Mouse (Mus musculus) myocyte (in vitro differentiated cells): ENCODE data around the gene Amt. TPM values are rescaled to one million over a fixed set of nuclear protein-coding genes. Genes with fewer than 3 reads are reported as not detected.
A peak's percentile ranks its signal among the peaks of the same experiment; 100 is the strongest.
"Not testable (repeated sequence)": the region's sequence is repeated elsewhere in the genome, so short reads cannot be mapped to it uniquely, and the experiment has no call there.

Source experiments
- H3K27me3 ChIP-seq: one replicate; pipeline ENCODE4 v1.6.1; 2011; ENCODE audit not compliant: control insufficient read depth, insufficient read depth, insufficient read length
- H3K36me3 ChIP-seq: one replicate; pipeline ENCODE4 v1.6.1; 2011; ENCODE audit not compliant: control insufficient read depth, insufficient read depth
- H3K4me2 ChIP-seq: one replicate; pipeline ENCODE4 v1.6.1; 2011; ENCODE audit warnings: low read depth, control low read depth
- H3K4me3 ChIP-seq: one replicate; pipeline ENCODE4 v1.5.1; 2011; ENCODE audit warnings: mild to moderate bottlenecking, control low read depth, moderate library complexity
- H3K79me2 ChIP-seq: one replicate; pipeline ENCODE4 v1.6.1; 2011; ENCODE audit not compliant: control insufficient read depth, insufficient read depth
- H3ac ChIP-seq: one replicate; pipeline ENCODE4 v1.6.1; 2011; ENCODE audit not compliant: control insufficient read depth, insufficient read length
- CEBPB ChIP-seq: IDR thresholded peaks from 2 replicates; pipeline ENCODE4 v1.6.1; 2011; ENCODE audit warnings: mild to moderate bottlenecking, moderate library complexity; ENCODE audit not compliant: poor library complexity, insufficient read depth, severe bottlenecking
- E2F4 ChIP-seq: IDR thresholded peaks from one replicate; pipeline ENCODE4 v1.6.1; 2011; ENCODE audit warnings: mild to moderate bottlenecking, control low read depth, moderate library complexity; ENCODE audit not compliant: insufficient read depth
- MAX ChIP-seq: IDR thresholded peaks from one replicate; pipeline ENCODE4 v1.6.1; 2011; ENCODE audit warnings: low read depth, mild to moderate bottlenecking, control low read depth
- MYOD1 ChIP-seq, 3 experiments: IDR thresholded peaks; one replicate each; pipeline ENCODE4 v1.6.1; 2011; ENCODE audit warnings: control low read depth in 2 of 3, low read depth in 2 of 3, mild to moderate bottlenecking in 2 of 3, moderate library complexity in 1 of 3; ENCODE audit not compliant: insufficient read length in 2 of 3, control insufficient read depth in 1 of 3
- MYOG ChIP-seq, 3 experiments: IDR thresholded peaks; one replicate each; pipeline ENCODE4 v1.6.1; 2011; ENCODE audit warnings: control low read depth in 2 of 3, low read depth in 2 of 3, mild to moderate bottlenecking in 2 of 3; ENCODE audit not compliant: insufficient read length in 2 of 3, control insufficient read depth in 1 of 3, insufficient read depth in 1 of 3
- POLR2A ChIP-seq: IDR thresholded peaks from one replicate; pipeline ENCODE4 v1.6.1; 2011; ENCODE audit warnings: low read depth, mild to moderate bottlenecking, control low read depth, moderate library complexity; ENCODE audit not compliant: insufficient read length
- POLR2AphosphoS2 ChIP-seq: IDR thresholded peaks from one replicate; pipeline ENCODE4 v1.6.1; 2011; ENCODE audit warnings: low read depth, control low read depth; ENCODE audit not compliant: insufficient read length
- REST ChIP-seq: IDR thresholded peaks from one replicate; pipeline ENCODE4 v1.6.1; 2011; ENCODE audit warnings: mild to moderate bottlenecking, control low read depth, moderate library complexity; ENCODE audit not compliant: insufficient read depth, insufficient read length
- SRF ChIP-seq: IDR thresholded peaks from one replicate; pipeline ENCODE4 v1.6.1; 2011; ENCODE audit warnings: low read depth; ENCODE audit not compliant: control insufficient read depth, insufficient read length
- TCF12 ChIP-seq: IDR thresholded peaks from one replicate; pipeline ENCODE4 v1.6.1; 2011; ENCODE audit warnings: mild to moderate bottlenecking, control low read depth; ENCODE audit not compliant: poor library complexity, insufficient read depth, severe bottlenecking
- TCF3 ChIP-seq: IDR thresholded peaks from one replicate; pipeline ENCODE4 v1.6.1; 2011; ENCODE audit warnings: low read depth, control low read depth; ENCODE audit not compliant: insufficient read length
- USF1 ChIP-seq: IDR thresholded peaks from one replicate; pipeline ENCODE4 v1.6.1; 2011; ENCODE audit warnings: low read depth, mild to moderate bottlenecking, control low read depth, moderate library complexity
- polyA plus RNA-seq: library from polyadenylated mRNA; unstranded; fragments of >200 nt; fragmentation: generic; extraction: Trizol; gene quantifications from one replicate; pipeline ENCODE4 v1.2.1, GENCODE M21; 2012; ENCODE audit warnings: missing spikeins

Gene Amt
- polyA plus RNA-seq, 1 experiment = 2.1 TPM

DNA sequence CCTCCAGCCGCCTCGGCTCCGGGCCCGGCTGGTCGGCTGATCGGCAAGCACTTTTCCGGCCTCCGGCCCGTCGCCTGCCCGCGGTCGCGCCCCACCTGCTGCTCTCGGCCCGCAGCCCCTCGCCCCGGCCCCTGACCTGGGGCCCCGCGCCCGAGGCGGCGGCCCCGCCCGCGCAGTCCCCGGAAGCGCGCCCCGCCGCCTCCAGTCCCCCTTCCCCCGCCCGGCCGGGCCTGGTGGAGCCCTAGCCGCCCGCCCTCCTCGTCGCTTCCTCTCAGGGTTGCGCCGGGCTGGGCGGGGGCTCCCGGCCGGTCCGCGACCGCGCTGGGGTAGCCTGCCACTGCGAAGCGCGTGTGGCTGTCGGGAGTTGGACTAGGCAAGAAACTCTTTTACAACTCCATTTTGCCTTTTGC, 9.9 kb downstream of the Amt start:
- Histone ChIP-seq H3ac (peak overlapping the region; percentile 95), H3K27me3 (no peaks in the 10 kb centered on the region), H3K79me2 (peaks cover 60% of the 10 kb centered on the region), H3K4me2 (peak overlapping the region; percentile 89), H3K36me3 (no peaks in the 10 kb centered on the region), H3K4me3 (peak overlapping the region; percentile 85)
- TF ChIP-seq MAX (no peak), E2F4 (peak; percentile 5), POLR2A (peak; percentile 26)

DNA sequence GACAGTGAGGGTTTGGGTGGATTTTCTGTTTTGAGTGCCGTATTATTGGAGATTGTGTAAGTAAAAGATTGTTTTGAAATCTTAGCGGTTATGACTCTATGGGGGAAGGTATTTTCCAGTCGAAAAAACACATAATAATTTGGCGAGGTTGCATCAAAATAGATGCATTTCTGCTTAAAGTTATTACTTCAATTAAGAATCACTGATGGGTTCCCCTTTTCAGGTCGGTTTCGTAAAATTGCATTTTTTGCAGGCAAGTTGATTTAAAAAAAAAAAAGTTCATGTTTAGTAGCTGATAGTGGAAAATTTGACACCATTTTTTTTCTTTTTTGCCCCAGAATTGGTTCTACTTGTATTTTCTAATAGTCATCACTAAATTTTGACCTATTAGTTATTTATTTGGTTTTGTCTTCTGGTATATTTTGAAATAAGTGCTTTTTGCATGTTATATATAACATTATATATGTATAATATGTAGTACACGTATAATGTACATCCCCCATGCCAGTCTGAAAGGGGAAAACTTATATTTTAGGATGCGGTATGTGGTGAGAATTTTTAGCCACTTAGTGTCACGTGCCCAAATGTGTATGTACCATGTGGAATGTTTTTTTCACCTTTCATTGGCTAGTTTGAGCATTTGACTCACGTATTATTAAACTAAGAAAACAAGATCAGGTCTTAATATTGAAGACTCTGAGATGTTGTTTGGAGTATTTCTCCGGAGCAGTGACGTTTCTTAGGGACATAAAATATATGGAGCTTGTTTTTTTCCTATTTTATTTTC, 10.6 kb downstream of the Amt start:
- H3K36me3 ChIP-seq = no peaks in the 10 kb centered on the region
- TF ChIP-seq USF1 (peak; percentile 90), REST (no peak)
- H3K4me2 ChIP-seq = peak overlapping the region; percentile 89
- peaks cover 66% of the 10 kb centered on the region for H3K79me2 ChIP-seq
- H3K4me3 ChIP-seq = peak overlapping the region; percentile 85
- peak overlapping the region; percentile 95 for H3ac ChIP-seq
- H3K27me3 ChIP-seq = no peaks in the 10 kb centered on the region

DNA sequence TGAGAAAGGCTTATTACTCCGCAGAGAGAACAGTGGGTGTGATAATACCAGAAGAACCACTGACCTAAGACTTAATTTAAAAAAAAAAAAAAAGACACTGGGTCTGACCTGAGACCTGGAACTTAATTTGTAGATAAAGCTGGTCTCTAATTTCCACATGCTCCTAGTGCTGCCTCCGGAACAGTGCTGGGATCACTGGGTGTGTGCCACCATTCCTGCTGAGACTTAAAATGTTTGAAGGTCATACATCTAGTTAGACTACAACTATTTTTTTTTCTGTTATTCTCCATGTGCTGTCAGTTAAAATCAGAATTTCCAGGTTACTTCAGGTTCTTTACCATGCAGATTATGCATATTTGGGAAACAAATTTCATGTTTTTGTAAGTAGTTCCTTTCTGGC, 11.5 kb downstream of the Amt start:
- Histone ChIP-seq H3K79me2 (peaks cover 76% of the 10 kb centered on the region), H3K27me3 (no peaks in the 10 kb centered on the region), H3K4me2 (peak overlapping the region; percentile 89), H3ac (no peak overlapping the region), H3K4me3 (peak overlapping the region; percentile 85), H3K36me3 (no peaks in the 10 kb centered on the region)
- no peak for TF ChIP-seq POLR2A
- TF ChIP-seq USF1 = no peak
- no peak for TF ChIP-seq MYOD1 (IDR thresholded peaks at IDR 0.05; ENCODE audit: control insufficient read depth in 1 of 3, insufficient read length in 2 of 3, low read depth in 2 of 3)
- TF ChIP-seq REST = no peak
- no peak for TF ChIP-seq SRF
- no peak for TF ChIP-seq MYOG (IDR thresholded peaks at IDR 0.05; ENCODE audit: control insufficient read depth in 1 of 3, insufficient read depth in 1 of 3, insufficient read length in 2 of 3, low read depth in 2 of 3)
- no peak for TF ChIP-seq POLR2AphosphoS2
- no peak for TF ChIP-seq E2F4
- no peak for TF ChIP-seq TCF12
- TF ChIP-seq CEBPB = no peak
- no peak for TF ChIP-seq MAX

DNA sequence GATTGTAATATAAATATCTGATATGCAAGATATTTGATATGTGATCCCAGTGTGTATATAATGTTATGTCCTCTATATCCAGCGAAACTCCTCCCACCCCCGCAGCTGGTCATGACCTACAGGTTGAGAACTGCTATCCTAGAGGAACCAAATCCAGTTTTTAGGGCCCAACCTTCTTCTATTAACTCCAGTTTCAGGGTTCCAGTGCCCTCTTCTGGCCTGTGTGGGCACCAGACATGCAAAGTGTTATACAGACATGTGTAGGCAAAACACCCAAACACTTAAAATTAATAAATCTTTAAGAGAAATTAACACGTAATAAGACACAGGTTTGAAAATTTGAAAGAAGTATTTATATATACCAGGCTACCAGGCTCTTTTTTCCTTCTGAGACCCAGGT, 20.9 kb downstream of the Amt start:
- Histone ChIP-seq H3K4me3 (no peak overlapping the region), H3K79me2 (peaks cover 100% of the 10 kb centered on the region), H3K27me3 (no peaks in the 10 kb centered on the region), H3K36me3 (peaks cover 23% of the 10 kb centered on the region), H3K4me2 (no peak overlapping the region), H3ac (no peak overlapping the region)
- no peak for TF ChIP-seq MYOG (IDR thresholded peaks at IDR 0.05; ENCODE audit: control insufficient read depth in 1 of 3, insufficient read depth in 1 of 3, insufficient read length in 2 of 3, low read depth in 2 of 3)
- no peak for TF ChIP-seq MYOD1 (IDR thresholded peaks at IDR 0.05; ENCODE audit: control insufficient read depth in 1 of 3, insufficient read length in 2 of 3, low read depth in 2 of 3)
- TF ChIP-seq TCF3 = no peak
- no peak for TF ChIP-seq MAX
- TF ChIP-seq POLR2A = no peak
- TF ChIP-seq E2F4 = no peak
- no peak for TF ChIP-seq TCF12
- TF ChIP-seq REST = no peak
- TF ChIP-seq USF1 = no peak
- no peak for TF ChIP-seq SRF
- TF ChIP-seq CEBPB = no peak
- no peak for TF ChIP-seq POLR2AphosphoS2

DNA sequence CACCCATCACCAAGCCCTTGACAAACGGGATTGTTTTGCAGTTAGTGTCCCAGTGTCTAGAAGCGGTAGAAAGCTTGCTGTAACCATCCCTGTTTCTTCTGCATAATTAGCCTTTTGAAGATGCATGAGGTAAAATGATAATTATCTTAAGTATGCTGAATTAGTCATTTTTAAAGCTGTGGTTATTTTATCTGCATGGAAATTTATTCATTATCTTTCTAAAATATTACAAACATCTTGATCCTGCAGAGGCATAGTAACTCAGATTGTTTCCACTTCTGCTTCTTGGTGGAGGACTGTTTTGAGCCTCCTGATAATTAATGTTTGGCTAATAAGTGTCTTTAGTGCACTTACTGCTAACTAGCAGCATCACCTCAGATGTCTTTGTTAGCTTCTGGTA, 21.8 kb downstream of the Amt start:
- H3ac ChIP-seq = no peak overlapping the region
- no peaks in the 10 kb centered on the region for H3K27me3 ChIP-seq
- H3K79me2 ChIP-seq = peaks cover 100% of the 10 kb centered on the region
- TF ChIP-seq MYOD1 (IDR thresholded peaks at IDR 0.05; ENCODE audit: control insufficient read depth in 1 of 3, insufficient read length in 2 of 3, low read depth in 2 of 3) (no peak), MAX (no peak), TCF3 (no peak), MYOG (IDR thresholded peaks at IDR 0.05; ENCODE audit: control insufficient read depth in 1 of 3, insufficient read depth in 1 of 3, insufficient read length in 2 of 3, low read depth in 2 of 3) (no peak), SRF (no peak), E2F4 (no peak), REST (no peak), USF1 (no peak), CEBPB (no peak), TCF12 (no peak), POLR2A (no peak), POLR2AphosphoS2 (no peak)
- H3K36me3 ChIP-seq = peaks cover 23% of the 10 kb centered on the region
- H3K4me3 ChIP-seq = no peak overlapping the region
- H3K4me2 ChIP-seq = no peak overlapping the region

DNA sequence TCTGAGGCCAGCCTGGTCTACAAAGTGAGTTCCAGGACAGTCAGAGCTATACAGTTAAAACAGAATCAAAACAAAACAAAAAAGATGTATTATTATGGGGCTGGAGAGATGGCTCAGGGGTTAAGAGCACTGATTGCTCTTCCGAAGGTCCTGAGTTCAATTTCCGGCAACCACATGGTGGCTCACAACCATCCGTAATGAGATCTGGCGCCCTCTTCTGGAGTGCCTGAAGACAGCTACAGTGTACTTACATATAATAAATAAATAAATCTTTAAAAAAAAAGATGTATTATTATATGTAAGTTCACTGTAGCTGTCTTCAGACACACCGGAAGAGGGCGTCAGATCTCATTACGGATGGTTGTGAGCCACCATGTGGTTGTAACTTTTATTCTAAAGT, 25.4 kb downstream of the Amt start:
- Histone ChIP-seq H3K79me2 (peaks cover 100% of the 10 kb centered on the region), H3K36me3 (peaks cover 15% of the 10 kb centered on the region)
- not testable (repeated sequence) for H3K4me2 ChIP-seq, H3ac ChIP-seq, H3K4me3 ChIP-seq, H3K27me3 ChIP-seq
